Mouse (Mus musculus): ENCODE measurements at regions not wholly inside any gene's neighbourhood (a gene's known extent, or its start where the extent isn't known, plus 50 kb on each side); places are given as distances from the start of the nearest gene placed in this dataset.

DNA sequence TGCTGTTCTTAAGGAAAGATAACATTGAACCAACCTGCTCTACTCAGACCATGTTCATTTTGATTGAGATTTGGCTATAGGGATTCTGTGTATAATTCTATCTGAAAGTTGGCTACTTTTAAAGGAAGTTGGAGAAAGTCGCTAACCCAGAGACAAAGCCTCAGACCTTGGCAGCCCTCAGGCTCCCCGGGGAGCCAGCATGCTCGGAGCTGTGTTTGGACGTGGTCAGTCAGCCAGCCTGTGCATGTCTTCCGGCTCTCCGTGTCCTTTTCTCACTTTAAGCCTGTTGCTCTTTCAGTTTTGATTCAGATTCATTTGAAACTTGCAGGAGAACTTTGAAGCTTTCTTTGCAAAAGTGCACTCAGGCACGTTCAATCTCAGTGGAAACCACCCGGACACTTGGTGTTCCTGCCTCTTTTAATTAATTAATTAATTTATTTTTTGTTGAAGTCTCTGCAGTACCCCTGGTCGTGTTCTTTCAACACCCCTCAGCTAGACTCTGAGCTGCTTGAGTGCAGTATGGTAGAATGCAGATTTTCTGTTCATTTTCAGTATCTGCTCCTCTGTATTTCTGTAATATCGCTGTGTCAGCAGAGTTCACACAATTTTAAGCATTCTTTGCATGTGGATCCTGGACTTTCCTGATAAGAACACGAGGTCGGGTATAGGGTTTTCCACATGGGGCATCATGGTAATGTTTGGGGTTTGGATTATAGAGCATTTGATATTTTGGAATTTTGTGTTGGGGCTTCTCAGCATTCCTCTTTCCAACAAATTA, 100.9 kb upstream of the Tmem45b start:
- Histone ChIP-seq H3K27me3 (replicated peaks; ENCODE audit: control insufficient read depth, insufficient read depth, low read length) (no peaks in the 10 kb centered on the region), H3K4me3 (ENCODE audit: insufficient read depth, low read depth, low read length) (no peak overlapping the region), H3K27ac (ENCODE audit: insufficient read depth, low read depth, low read length) (no peak overlapping the region), H3K4me1 (ENCODE audit: control insufficient read depth, insufficient read depth, low read length) (no peaks in the 10 kb centered on the region), H3K36me3 (ENCODE audit: control insufficient read depth, insufficient read depth, low read length) (no peaks in the 10 kb centered on the region)
- WGBS = 53% methylated on average over 12 of the region's 12 CpGs
- DNase-seq = peak; percentile 49
- TF ChIP-seq POLR2A (IDR thresholded peaks at IDR 0.05; ENCODE audit: low read depth, low read length) = no peak
- no peak for TF ChIP-seq CTCF (conservative IDR thresholded peaks at IDR 0.05; ENCODE audit: insufficient read depth, insufficient read length, low read depth, low read length)

- 96% methylated on average over 8 of the region's 8 CpGs for WGBS
- no peak overlapping the region for H3K27ac ChIP-seq (ENCODE audit: insufficient read depth, low read depth, low read length)
- TF ChIP-seq POLR2A (IDR thresholded peaks at IDR 0.05; ENCODE audit: low read depth, low read length) = no peak
- no peak for TF ChIP-seq CTCF (conservative IDR thresholded peaks at IDR 0.05; ENCODE audit: insufficient read depth, insufficient read length, low read depth, low read length)
- no peaks in the 10 kb centered on the region for H3K27me3 ChIP-seq (replicated peaks; ENCODE audit: control insufficient read depth, insufficient read depth, low read length)
- DNase-seq = no peak
- no peak overlapping the region for H3K4me3 ChIP-seq (ENCODE audit: insufficient read depth, low read depth, low read length)
- no peaks in the 10 kb centered on the region for H3K36me3 ChIP-seq (ENCODE audit: control insufficient read depth, insufficient read depth, low read length)
- no peaks in the 10 kb centered on the region for H3K4me1 ChIP-seq (ENCODE audit: control insufficient read depth, insufficient read depth, low read length)
Observed at GRCm38 (mm10) chr9:31563541-31563940, 99.3 kb upstream of the Tmem45b start.

GRCm38 (mm10) chr9:31560226-31560556, 95.9 kb upstream of the Tmem45b start:
- Histone ChIP-seq H3K4me1 (ENCODE audit: control insufficient read depth, insufficient read depth, low read length) (no peaks in the 10 kb centered on the region), H3K4me3 (ENCODE audit: insufficient read depth, low read depth, low read length) (no peak overlapping the region), H3K27me3 (replicated peaks; ENCODE audit: control insufficient read depth, insufficient read depth, low read length) (no peaks in the 10 kb centered on the region), H3K27ac (ENCODE audit: insufficient read depth, low read depth, low read length) (no peak overlapping the region), H3K36me3 (ENCODE audit: control insufficient read depth, insufficient read depth, low read length) (no peaks in the 10 kb centered on the region)
- DNase-seq = no peak
- TF ChIP-seq CTCF (conservative IDR thresholded peaks at IDR 0.05; ENCODE audit: insufficient read depth, insufficient read length, low read depth, low read length) (no peak), POLR2A (IDR thresholded peaks at IDR 0.05; ENCODE audit: low read depth, low read length) (no peak)
- 79% methylated on average over 3 of the region's 3 CpGs for WGBS

- Histone ChIP-seq H3K4me1 (ENCODE audit: control insufficient read depth, insufficient read depth, low read length) (no peaks in the 10 kb centered on the region), H3K4me3 (ENCODE audit: insufficient read depth, low read depth, low read length) (no peak overlapping the region), H3K36me3 (ENCODE audit: control insufficient read depth, insufficient read depth, low read length) (no peaks in the 10 kb centered on the region), H3K27me3 (replicated peaks; ENCODE audit: control insufficient read depth, insufficient read depth, low read length) (no peaks in the 10 kb centered on the region), H3K27ac (ENCODE audit: insufficient read depth, low read depth, low read length) (no peak overlapping the region)
- DNase-seq = peak; percentile 87
- 32% methylated on average over 18 of the region's 18 CpGs for WGBS
- no peak for TF ChIP-seq POLR2A (IDR thresholded peaks at IDR 0.05; ENCODE audit: low read depth, low read length)
- peak; percentile 81 for TF ChIP-seq CTCF (conservative IDR thresholded peaks at IDR 0.05; ENCODE audit: insufficient read depth, insufficient read length, low read depth, low read length)
Observed at GRCm38 (mm10) chr9:31559506-31560225, 95.4 kb upstream of the Tmem45b start.

DNA sequence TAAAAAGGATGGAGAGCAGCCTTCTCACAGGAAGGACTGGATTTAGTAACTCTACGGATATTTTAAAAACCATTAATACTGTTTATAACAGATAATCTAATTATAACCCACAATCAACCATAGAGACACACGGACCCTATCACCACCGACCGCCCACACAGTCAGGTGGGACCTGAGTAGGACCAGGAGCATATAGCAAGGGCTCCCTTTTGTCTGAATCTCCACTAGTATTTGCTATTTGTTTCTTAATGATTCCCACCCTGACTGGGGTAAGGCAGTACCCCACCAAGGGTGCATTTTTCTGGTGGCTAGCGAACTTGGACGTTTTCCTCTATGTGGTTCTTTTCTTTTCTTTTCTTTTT, 79.4 kb upstream of the Tmem45b start:
- H3K4me3 ChIP-seq (ENCODE audit: insufficient read depth, low read depth, low read length) = no peak overlapping the region
- peaks cover 6% of the 10 kb centered on the region; the same call in 1 of the 2 replicates for H3K4me1 ChIP-seq (ENCODE audit: control insufficient read depth, insufficient read depth, low read length)
- 64% methylated on average over 6 of the region's 6 CpGs for WGBS
- no peaks in the 10 kb centered on the region for H3K36me3 ChIP-seq (ENCODE audit: control insufficient read depth, insufficient read depth, low read length)
- no peaks in the 10 kb centered on the region for H3K27me3 ChIP-seq (replicated peaks; ENCODE audit: control insufficient read depth, insufficient read depth, low read length)
- DNase-seq = no peak
- no peak overlapping the region for H3K27ac ChIP-seq (ENCODE audit: insufficient read depth, low read depth, low read length)
- TF ChIP-seq POLR2A (IDR thresholded peaks at IDR 0.05; ENCODE audit: low read depth, low read length) (no peak), CTCF (conservative IDR thresholded peaks at IDR 0.05; ENCODE audit: insufficient read depth, insufficient read length, low read depth, low read length) (no peak)

DNA sequence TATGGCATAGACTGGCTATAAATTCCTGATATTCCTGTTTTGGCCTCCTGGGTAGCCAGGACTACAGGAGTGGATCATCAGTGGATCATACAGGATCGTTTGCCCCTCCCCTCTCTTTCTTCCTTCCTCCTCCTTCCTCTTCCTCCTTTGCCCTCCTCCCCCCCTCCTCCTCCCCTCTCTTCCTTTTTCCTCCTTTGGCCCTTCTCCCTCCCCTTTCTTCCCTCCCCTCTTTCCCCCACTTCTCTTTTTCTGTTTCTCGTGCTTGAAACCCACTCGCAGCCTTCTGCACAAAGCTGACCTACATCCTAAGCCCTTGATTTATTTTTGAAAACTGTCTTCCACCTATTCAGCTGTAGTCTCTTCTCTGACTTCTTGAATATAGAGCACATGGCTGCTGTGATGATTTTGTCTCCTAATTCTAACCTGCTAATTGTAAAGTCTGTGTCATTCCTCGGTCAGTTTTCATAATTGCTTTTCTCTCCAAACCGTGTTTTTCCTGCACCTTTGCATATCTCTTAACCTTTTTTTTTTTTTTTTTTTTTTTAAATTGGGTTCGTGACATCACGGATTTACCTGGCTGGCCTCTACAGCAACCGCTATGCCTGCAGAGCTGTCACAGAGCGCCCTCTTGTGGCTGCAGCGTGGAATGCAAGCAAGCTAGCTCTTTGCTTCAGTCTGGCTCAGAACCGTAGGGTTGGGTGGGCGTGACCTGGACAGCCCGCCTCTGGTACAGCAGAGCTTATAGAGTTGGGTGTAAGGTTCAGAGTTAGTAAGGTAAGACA, 78.8 kb upstream of the Tmem45b start:
- H3K4me1 ChIP-seq (ENCODE audit: control insufficient read depth, insufficient read depth, low read length) = peaks cover 10% of the 10 kb centered on the region; the same call in 1 of the 2 replicates
- WGBS = 11% methylated on average over 13 of the region's 13 CpGs
- TF ChIP-seq CTCF (conservative IDR thresholded peaks at IDR 0.05; ENCODE audit: insufficient read depth, insufficient read length, low read depth, low read length) (peak; percentile 95), POLR2A (IDR thresholded peaks at IDR 0.05; ENCODE audit: low read depth, low read length) (no peak)
- H3K27me3 ChIP-seq (replicated peaks; ENCODE audit: control insufficient read depth, insufficient read depth, low read length) = no peaks in the 10 kb centered on the region
- H3K4me3 ChIP-seq (ENCODE audit: insufficient read depth, low read depth, low read length) = no peak overlapping the region
- H3K27ac ChIP-seq (ENCODE audit: insufficient read depth, low read depth, low read length) = no peak overlapping the region
- no peaks in the 10 kb centered on the region for H3K36me3 ChIP-seq (ENCODE audit: control insufficient read depth, insufficient read depth, low read length)
- DNase-seq = peak; percentile 81
